Mouse (Mus musculus) intestine, postnatal 0 days (tissue): Measurements from ENCODE around the gene Sfxn5. TPM values are rescaled to one million over a fixed set of nuclear protein-coding genes. Genes with fewer than 3 reads are reported as not detected.

Experiments used
- ATAC-seq: fragments of 200-750 bp; cut with Nextera tagmentation; 2 replicates; pipeline ENCODE4 v1.8.0; 2017; ENCODE audit warnings: mild to moderate bottlenecking, moderate TSS enrichment, moderate library complexity
- H3K27ac ChIP-seq: fragments of 300-500 bp; sonication (generic); 2 replicates; pipeline ENCODE4 v1.5.1; 2014; ENCODE audit warnings: mild to moderate bottlenecking, low read depth, low read length, moderate library complexity
- H3K27me3 ChIP-seq: fragments of 300-500 bp; sonication (generic); replicated peaks from 2 replicates; pipeline ENCODE4 v1.6.1; 2014; ENCODE audit warnings: low read length, mixed read lengths; ENCODE audit not compliant: control insufficient read depth, insufficient read depth
- H3K36me3 ChIP-seq: fragments of 300-500 bp; sonication (generic); 2 replicates; pipeline ENCODE4 v1.6.1; 2014; ENCODE audit warnings: mild to moderate bottlenecking, moderate library complexity; ENCODE audit not compliant: control insufficient read depth, insufficient read depth
- H3K4me1 ChIP-seq: fragments of 300-500 bp; sonication (generic); replicated peaks from 2 replicates; pipeline ENCODE4 v1.6.1; 2014; ENCODE audit warnings: antibody characterized with exemption, low read length, mixed read lengths; ENCODE audit not compliant: control insufficient read depth, insufficient read depth
- H3K4me2 ChIP-seq: fragments of 300-500 bp; sonication (generic); replicated peaks from 2 replicates; pipeline ENCODE4 v1.6.1; 2014; ENCODE audit warnings: low read depth, mild to moderate bottlenecking, moderate library complexity
- H3K4me3 ChIP-seq: fragments of 300-500 bp; sonication (generic); 2 replicates; pipeline ENCODE4 v1.5.1; 2014; ENCODE audit warnings: low read depth, low read length
- H3K9ac ChIP-seq: fragments of 300-500 bp; sonication (generic); 2 replicates; pipeline ENCODE4 v1.6.1; 2014; ENCODE audit warnings: mild to moderate bottlenecking, low read depth, low read length
- H3K9me3 ChIP-seq: fragments of 300-500 bp; sonication (generic); 2 replicates; pipeline ENCODE4 v1.6.1; 2016; ENCODE audit warnings: mixed run types; ENCODE audit not compliant: control insufficient read depth
- CTCF ChIP-seq: sonication (generic); IDR thresholded peaks from 2 replicates; pipeline ENCODE4 v1.5.1; 2016; ENCODE audit warnings: low read depth, mild to moderate bottlenecking, control low read depth, antibody characterized with exemption, moderate library complexity
- WGBS: fragments of 180-500 bp; shearing (Covaris S2); extraction: QIAGEN DNeasy Blood & Tissue Kit; methylation state at CpG from one replicate; pipeline ENCODE4 v1.1.7; 2014; 5-methylcytosine and 5-hydroxymethylcytosine counted together
- polyA plus RNA-seq: library from polyadenylated mRNA; unstranded; fragments of >200 nt; fragmentation: Nextera tagmentation; extraction: Ambion mirVana; gene quantifications from 2 replicates; pipeline ENCODE4 v1.2.1, GENCODE M21; 2015

The Sfxn5 gene
- polyA plus RNA-seq, result 3.2 and 3.4 TPM in 2 replicates

DNA sequence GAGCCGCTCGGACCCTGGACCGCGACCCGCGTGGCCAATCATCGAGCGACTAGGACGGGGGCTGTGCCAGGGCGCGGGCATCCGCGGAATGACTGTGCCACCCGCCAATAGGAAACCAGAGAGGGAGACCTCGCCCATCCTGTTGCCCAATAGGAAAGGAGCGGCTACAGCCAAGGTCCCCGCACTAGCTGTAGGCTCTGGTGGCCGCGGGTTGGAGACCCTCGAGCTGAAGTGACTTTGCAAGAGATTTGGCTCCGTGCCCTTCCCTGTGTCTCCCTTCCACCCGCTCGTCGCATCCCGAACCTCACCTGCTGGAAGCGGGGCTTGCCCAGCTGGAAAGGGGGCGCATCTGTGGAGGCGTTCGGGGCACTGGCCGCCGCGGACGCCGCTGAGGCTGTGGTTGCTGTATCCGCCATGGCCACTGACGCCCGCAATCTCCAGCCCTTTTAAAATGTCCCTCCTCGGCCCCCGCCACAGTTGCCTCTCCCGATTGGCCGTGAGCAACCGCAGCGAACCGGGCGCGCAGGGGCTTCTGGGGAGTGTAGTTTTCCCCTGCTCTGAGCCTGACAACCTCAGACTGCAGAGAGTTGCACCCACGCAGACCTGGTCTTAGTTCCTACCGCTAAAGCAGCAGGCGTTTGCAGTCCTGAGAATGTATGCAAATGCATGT is at the start of gene Sfxn5:
Sfxn5 (minus strand) TSS at position 423 of the 670 bp plus-strand sequence.
- peak within 1 kb of the TSS; percentile 73 for H3K4me3 ChIP-seq
- ATAC-seq, result peak; percentile 92
- WGBS, result under 1% methylated on average over 49 of the region's 49 CpGs

DNA sequence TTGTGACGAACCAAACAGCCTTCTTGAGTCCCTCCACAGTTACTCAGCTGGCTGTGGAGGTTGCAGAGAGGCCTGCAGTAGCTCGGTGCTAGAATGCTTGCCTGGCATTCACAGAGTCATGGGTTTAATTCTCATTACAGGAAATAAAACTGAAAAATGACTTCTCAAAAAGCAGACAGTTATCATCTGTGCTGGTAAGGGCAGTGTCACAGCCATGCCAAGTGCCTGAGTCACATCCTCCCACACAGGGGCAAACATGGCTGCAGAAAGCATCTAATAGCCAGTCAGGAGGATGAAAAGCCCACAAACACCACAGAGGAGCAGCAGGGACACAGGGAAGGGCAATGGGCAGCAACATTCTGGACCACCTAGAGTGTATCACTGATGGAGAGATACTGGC is 49.6 kb upstream of the Sfxn5 start:
- no peak overlapping the region for H3K9ac ChIP-seq
- ATAC-seq, result no peak
- no peak overlapping the region for H3K27ac ChIP-seq
- no peak overlapping the region for H3K4me3 ChIP-seq
- H3K4me2 ChIP-seq, result no peak overlapping the region
- WGBS, result 78% methylated on average over 2 of the region's 2 CpGs
- H3K27me3 ChIP-seq, result no peaks in the 10 kb centered on the region
- H3K36me3 ChIP-seq, result no peaks in the 10 kb centered on the region
- no peaks in the 10 kb centered on the region for H3K4me1 ChIP-seq
- H3K9me3 ChIP-seq, result no peaks in the 10 kb centered on the region
- no peak for TF ChIP-seq CTCF

More for the DNA sequence above, at the start of gene Sfxn5:
- H3K4me2 ChIP-seq, result peak within 1 kb of the TSS; percentile 97
- no peak; the same call in 1 of the 2 replicates for TF ChIP-seq CTCF
- H3K27me3 ChIP-seq, result no peaks in the 10 kb centered on the region
- H3K4me1 ChIP-seq, result peaks cover 6% of the 10 kb centered on the region; the same call in 1 of the 2 replicates
- H3K9ac ChIP-seq, result peak within 1 kb of the TSS; percentile 72
- no peaks in the 10 kb centered on the region for H3K9me3 ChIP-seq
- H3K27ac ChIP-seq, result peak within 1 kb of the TSS; percentile 76
- peaks cover 17% of the 10 kb centered on the region; the same call in 1 of the 2 replicates for H3K36me3 ChIP-seq

- H3K9me3 ChIP-seq, result no peaks in the 10 kb centered on the region
- no peak for ATAC-seq
- H3K4me2 ChIP-seq, result no peak overlapping the region
- no peak overlapping the region for H3K27ac ChIP-seq
- H3K4me1 ChIP-seq, result no peaks in the 10 kb centered on the region
- TF ChIP-seq CTCF, result no peak
- no peaks in the 10 kb centered on the region for H3K27me3 ChIP-seq
- 78% methylated on average over 10 of the region's 10 CpGs for WGBS
- H3K4me3 ChIP-seq, result no peak overlapping the region
- no peaks in the 10 kb centered on the region for H3K36me3 ChIP-seq
- H3K9ac ChIP-seq, result no peak overlapping the region
Measured at GRCm38 (mm10) chr6:85381648-85382020, 48.4 kb upstream of the Sfxn5 start.

- no peaks in the 10 kb centered on the region for H3K4me1 ChIP-seq
- no peak overlapping the region for H3K9ac ChIP-seq
- H3K4me3 ChIP-seq, result no peak overlapping the region
- no peak for TF ChIP-seq CTCF
- whole genome bisulfite sequencing, result 32% methylated on average over 17 of the region's 17 CpGs
- no peaks in the 10 kb centered on the region for H3K36me3 ChIP-seq
- H3K27ac ChIP-seq, result peak overlapping the region; percentile 15; the same call in 1 of the 2 replicates
- no peaks in the 10 kb centered on the region for H3K9me3 ChIP-seq
- no peak for ATAC-seq
- H3K27me3 ChIP-seq, result no peaks in the 10 kb centered on the region
- peak overlapping the region; percentile 46 for H3K4me2 ChIP-seq
Measured at GRCm38 (mm10) chr6:85380901-85381647, 47.9 kb upstream of the Sfxn5 start.

DNA sequence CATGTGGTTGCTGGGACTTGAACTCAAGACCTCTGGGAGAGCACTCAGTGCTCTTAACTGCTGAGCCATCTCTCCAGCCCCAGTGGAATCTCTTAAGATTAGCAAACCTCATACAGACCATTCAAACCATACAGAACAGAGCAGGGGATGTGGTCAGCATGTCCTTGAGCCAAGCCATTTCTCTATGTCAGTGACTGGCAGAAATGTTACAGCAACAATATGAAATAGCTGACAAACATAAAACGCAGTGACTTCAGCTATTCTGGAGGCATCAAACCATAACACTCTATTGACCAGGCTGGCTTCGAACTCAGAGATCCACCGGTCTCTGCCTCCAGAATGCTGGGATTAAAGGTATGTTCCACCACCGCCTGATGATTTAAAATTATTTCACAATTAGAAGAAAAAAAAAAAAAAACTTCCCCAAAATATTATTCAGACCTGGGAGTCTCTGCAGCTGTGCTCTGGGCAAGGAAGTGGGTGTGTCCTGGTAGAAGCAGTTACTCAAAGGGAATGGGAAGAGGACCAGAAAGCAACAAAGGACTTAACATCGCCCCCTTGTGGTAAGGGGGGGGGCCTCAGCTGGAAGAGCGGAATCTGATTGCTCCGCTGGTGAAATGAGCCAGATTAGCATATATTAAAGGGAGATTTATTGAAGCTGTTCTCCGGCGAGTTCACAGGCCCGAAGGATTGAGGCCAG is 47.1 kb upstream of the Sfxn5 start:
- peak; percentile 90 for TF ChIP-seq CTCF
- ATAC-seq, result peak; percentile 44; the same call in 1 of the 2 replicates
- Histone ChIP-seq H3K4me3 (no peak overlapping the region), H3K9me3 (no peaks in the 10 kb centered on the region), H3K9ac (no peak overlapping the region), H3K36me3 (no peaks in the 10 kb centered on the region), H3K27ac (no peak overlapping the region), H3K4me1 (no peaks in the 10 kb centered on the region), H3K27me3 (no peaks in the 10 kb centered on the region), H3K4me2 (peak overlapping the region; percentile 46)
- WGBS, result 29% methylated on average over 10 of the region's 10 CpGs

DNA sequence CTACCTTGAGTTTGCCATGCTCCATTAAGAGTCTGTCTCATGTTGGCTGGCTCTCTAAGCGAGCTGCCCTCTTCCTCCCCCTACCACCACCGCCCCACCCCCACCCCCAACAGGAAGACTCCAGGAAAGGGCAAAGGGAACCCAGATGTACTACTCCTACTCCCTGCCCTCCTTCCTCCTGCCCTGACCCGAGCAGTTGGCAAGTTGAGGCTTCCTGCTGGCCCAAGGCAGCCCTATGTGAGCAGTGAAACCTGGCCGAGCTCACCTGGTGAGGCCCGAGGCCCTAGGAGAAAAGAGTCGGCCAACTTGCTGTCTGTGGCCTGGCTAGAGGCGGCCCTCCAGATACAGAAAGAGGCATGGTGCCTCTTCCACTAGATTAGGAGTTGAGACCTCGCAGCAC is 45.4 kb upstream of the Sfxn5 start:
- Histone ChIP-seq H3K4me3 (no peak overlapping the region), H3K36me3 (no peaks in the 10 kb centered on the region), H3K4me1 (no peaks in the 10 kb centered on the region), H3K27ac (peak overlapping the region; percentile 82), H3K27me3 (no peaks in the 10 kb centered on the region), H3K9me3 (no peaks in the 10 kb centered on the region), H3K4me2 (peak overlapping the region; percentile 14; the same call in 1 of the 2 replicates), H3K9ac (no peak overlapping the region)
- 54% methylated on average over 8 of the region's 8 CpGs for WGBS
- TF ChIP-seq CTCF, result no peak
- ATAC-seq, result no peak
